Mouse (Mus musculus) small intestine, adult 2 months (tissue): Measurements from ENCODE around the gene Thap3.

Source experiments
- CTCF ChIP-seq: fragments of 200-500 bp; IDR thresholded peaks from 2 replicates; pipeline ENCODE4 v1.5.1; 2012; ENCODE audit warnings: low read depth, mild to moderate bottlenecking, control low read depth, inconsistent platforms, low read length, moderate library complexity, mixed read lengths; ENCODE audit not compliant: insufficient replicate concordance, insufficient read length; ENCODE audit errors: extremely low read depth
- POLR2A ChIP-seq: fragments of 200-500 bp; IDR thresholded peaks from 2 replicates; pipeline ENCODE4 v1.6.1; 2012; ENCODE audit warnings: low read depth, mild to moderate bottlenecking, control low read depth, inconsistent platforms, low read length, moderate library complexity

- TF ChIP-seq CTCF (no peak), POLR2A (no peak)
Measured at GRCm38 (mm10) chr4:152029997-152030396, 41.2 kb upstream of the Thap3 start.
